Mouse (Mus musculus) cerebellum, adult 18-20 months (tissue): ENCODE measurements around the gene Phox2a.

ENCODE experiments used
- DNase-seq, 2 experiments: peaks; one replicate each; pipeline ENCODE4 v3.0.0; 2021

Gene Phox2a

GRCm38 (mm10) chr7:101817861-101818401 lies at the start of gene Phox2a:
Phox2a (plus strand) TSS chr7:101818313.
- no peak for DNase-seq

- DNase-seq = no peak
Observed at GRCm38 (mm10) chr7:101770051-101770450, 48.1 kb upstream of the Phox2a start.

- no peak for DNase-seq
Observed at GRCm38 (mm10) chr7:101771604-101772003, 46.5 kb upstream of the Phox2a start.

GRCm38 (mm10) chr7:101772687-101773086 lies 45.4 kb upstream of the Phox2a start:
- peak in 1 of 2 experiments; percentile 5 for DNase-seq

GRCm38 (mm10) chr7:101777053-101777452 lies 41.1 kb upstream of the Phox2a start:
- DNase-seq = no peak

- no peak for DNase-seq
Observed at GRCm38 (mm10) chr7:101820295-101821030, 2.4 kb downstream of the Phox2a start.

GRCm38 (mm10) chr7:101821571-101822501 lies 3.7 kb downstream of the Phox2a start:
- DNase-seq = peak in 1 of 2 experiments; percentile 22

GRCm38 (mm10) chr7:101822836-101823757 lies 5.0 kb downstream of the Phox2a start:
- DNase-seq = no peak

- no peak for DNase-seq
Observed at GRCm38 (mm10) chr7:101823758-101824630, 5.9 kb downstream of the Phox2a start.

- DNase-seq = no peak
Observed at GRCm38 (mm10) chr7:101830373-101830772, 12.3 kb downstream of the Phox2a start.

- no peak for DNase-seq
Observed at GRCm38 (mm10) chr7:101831437-101831836, 13.3 kb downstream of the Phox2a start.

- no peak for DNase-seq
Observed at GRCm38 (mm10) chr7:101832372-101832771, 14.3 kb downstream of the Phox2a start.

GRCm38 (mm10) chr7:101833352-101833751 lies 15.2 kb downstream of the Phox2a start:
- no peak for DNase-seq

GRCm38 (mm10) chr7:101833916-101834584 lies 15.9 kb downstream of the Phox2a start:
- no peak for DNase-seq

GRCm38 (mm10) chr7:101834903-101835302 lies 16.8 kb downstream of the Phox2a start:
- DNase-seq = no peak

- DNase-seq = no peak
Observed at GRCm38 (mm10) chr7:101835457-101836109, 17.5 kb downstream of the Phox2a start.

GRCm38 (mm10) chr7:101836271-101837153 lies 18.4 kb downstream of the Phox2a start:
- peak; percentile 32 to 51 for DNase-seq

- DNase-seq = no peak
Observed at GRCm38 (mm10) chr7:101837154-101837605, 19.1 kb downstream of the Phox2a start.
